Mouse (Mus musculus): ENCODE data around the gene Gm8229. TPM values are rescaled to one million over a fixed set of nuclear protein-coding genes. Genes with fewer than 3 reads are reported as not detected.
"Not testable (repeated sequence)": the region's sequence is repeated elsewhere in the genome, so short reads cannot be mapped to it uniquely, and the experiment has no call there.

Gene Gm8229
- not detected in 2 replicates for polyA plus RNA-seq (2012)

- TF ChIP-seq GATA1 (IDR thresholded peaks at IDR 0.05; ENCODE audit: low read length) = not testable (repeated sequence)
Observed at GRCm38 (mm10) chr14:44365057-44365456, at the start of gene Gm8229. Gm8229 (plus strand) TSS chr14:44365357.

GRCm38 (mm10) chr14:44338484-44338883, 26.7 kb upstream of the Gm8229 start, which contains the start of gene Gm5930:
Gm5930 (minus strand) TSS chr14:44338584.
- not testable (repeated sequence) for TF ChIP-seq GATA1 (IDR thresholded peaks at IDR 0.05; ENCODE audit: low read length)

- TF ChIP-seq GATA1 (IDR thresholded peaks at IDR 0.05; ENCODE audit: low read length) = not testable (repeated sequence)
Observed at GRCm38 (mm10) chr14:44410588-44410987, 45.4 kb downstream of the Gm8229 start, which contains the start of gene Gm3371. Gm3371 (minus strand) TSS chr14:44410688.

Other genes starting within 250 kb of the Gm8229 start
- gene Gm3327, start 241.5 kb upstream of the Gm8229 start, polyA plus RNA-seq (2012) = not detected in 2 replicates
- gene Gm8212, start 167.7 kb upstream of the Gm8229 start, polyA plus RNA-seq (2012) = not detected in 2 replicates
- 0.18 TPM in 1 of 2 replicates, not detected in the other for gene 4930503E14Rik, start 152.1 kb upstream of the Gm8229 start, polyA plus RNA-seq (2012)
- gene Gm8220, start 79.8 kb upstream of the Gm8229 start, polyA plus RNA-seq (2012) = not detected in 2 replicates
- 0.05 TPM in 1 of 2 replicates, not detected in the other for gene Gm5930, start 26.8 kb upstream of the Gm8229 start, polyA plus RNA-seq (2012)
- gene Gm3371, start 45.3 kb downstream of the Gm8229 start, polyA plus RNA-seq (2012) = not detected in 2 replicates
- not detected in 2 replicates for gene Gm8232, start 68.3 kb downstream of the Gm8229 start, polyA plus RNA-seq (2012)
- gene BC061237, start 127.1 kb downstream of the Gm8229 start, polyA plus RNA-seq (2012) = not detected in 2 replicates
- gene Gm17093, start 152.9 kb downstream of the Gm8229 start, polyA plus RNA-seq (2012) = not detected in 2 replicates
- not detected in 2 replicates for gene Gm8247, start 217.8 kb downstream of the Gm8229 start, polyA plus RNA-seq (2012)